Mouse (Mus musculus) gastrocnemius, postnatal 14 days (tissue): Measurements from ENCODE around the gene Ankdd1a. TPM values are rescaled to one million over a fixed set of nuclear protein-coding genes. Genes with fewer than 3 reads are reported as not detected.
A peak's percentile ranks its signal among the peaks of the same experiment; 100 is the strongest.

Source experiments
- DNase-seq: peaks from one replicate; pipeline ENCODE4 v3.0.0; 2021; ENCODE audit warnings: mixed read lengths
- intact Hi-C: fragments of 180-260 bp; cut with DNase I; formaldehyde crosslinking; loops from one replicate; pipeline ENCODE4 v1.15.1; 2025; ENCODE audit warnings: low total_unique reads
- total RNA-seq, 2 experiments: library from RNA; stranded (reverse); gene quantifications; 2 replicates each; pipeline ENCODE4 v1.2.3; 2021

The Ankdd1a gene
- total RNA-seq, 2 experiments from 2014 or later, result not detected

DNA sequence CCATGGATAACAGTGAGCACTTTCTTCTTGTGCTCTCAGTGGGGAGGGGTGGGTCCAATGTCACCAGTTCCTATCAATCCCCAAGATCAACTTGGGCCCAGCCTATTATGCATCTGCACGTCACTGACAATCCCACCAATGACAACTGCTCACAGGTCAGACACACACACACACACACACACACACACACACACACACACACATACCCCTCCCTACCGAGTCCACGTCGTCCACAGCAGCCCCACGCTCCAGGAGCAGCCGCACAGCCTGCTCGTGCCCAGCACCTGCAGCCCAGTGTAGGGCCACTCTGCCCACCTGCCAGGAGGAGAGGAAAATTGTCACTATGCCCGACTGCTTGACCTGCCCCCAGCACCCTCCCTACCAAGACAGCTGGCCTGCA lies 5.6 kb downstream of the Ankdd1a start:
- DNase-seq, result no peak
- intact Hi-C loops, result no loop called here

DNA sequence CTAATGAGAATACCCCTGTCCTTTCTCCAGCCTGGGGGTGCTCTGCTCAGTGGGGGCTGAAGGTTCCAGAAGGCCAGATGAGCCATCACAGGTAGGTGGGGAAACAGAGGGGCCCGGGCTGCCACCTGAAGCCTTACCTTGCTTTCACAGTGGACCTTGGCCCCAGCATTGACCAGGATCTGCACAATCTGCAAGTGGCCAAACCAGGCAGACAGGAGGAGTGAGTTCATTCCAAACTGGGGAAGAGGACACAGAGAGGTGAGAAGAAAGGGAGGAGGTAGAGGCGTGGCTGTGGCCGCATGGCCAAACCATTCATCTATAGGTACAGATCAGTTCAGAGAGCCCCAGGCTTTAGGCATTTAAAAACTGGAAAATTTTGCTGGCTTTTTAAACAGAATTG lies 7.5 kb downstream of the Ankdd1a start:
- intact Hi-C loops, result no loop called here
- no peak for DNase-seq

DNA sequence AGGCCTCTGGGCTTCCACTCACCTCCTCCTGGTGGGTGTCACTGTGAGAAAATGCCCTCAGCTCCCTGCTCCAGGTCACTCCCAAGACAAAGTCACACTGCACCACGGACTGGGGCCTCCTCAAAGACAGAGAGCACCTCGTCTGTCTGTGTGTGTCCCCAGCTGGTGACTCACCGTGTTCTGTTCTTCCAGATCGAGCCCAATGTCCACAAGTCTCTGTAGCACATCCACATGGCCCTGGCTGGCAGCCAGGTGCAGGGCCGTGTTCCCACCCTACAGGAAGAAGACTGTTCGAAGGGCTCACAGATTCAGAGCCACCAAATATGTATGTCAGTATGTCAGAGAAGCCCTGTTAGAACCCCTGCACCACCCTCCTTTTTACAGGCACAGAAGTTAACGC lies 11.5 kb downstream of the Ankdd1a start:
- intact Hi-C loops, result no loop called here
- no peak for DNase-seq

DNA sequence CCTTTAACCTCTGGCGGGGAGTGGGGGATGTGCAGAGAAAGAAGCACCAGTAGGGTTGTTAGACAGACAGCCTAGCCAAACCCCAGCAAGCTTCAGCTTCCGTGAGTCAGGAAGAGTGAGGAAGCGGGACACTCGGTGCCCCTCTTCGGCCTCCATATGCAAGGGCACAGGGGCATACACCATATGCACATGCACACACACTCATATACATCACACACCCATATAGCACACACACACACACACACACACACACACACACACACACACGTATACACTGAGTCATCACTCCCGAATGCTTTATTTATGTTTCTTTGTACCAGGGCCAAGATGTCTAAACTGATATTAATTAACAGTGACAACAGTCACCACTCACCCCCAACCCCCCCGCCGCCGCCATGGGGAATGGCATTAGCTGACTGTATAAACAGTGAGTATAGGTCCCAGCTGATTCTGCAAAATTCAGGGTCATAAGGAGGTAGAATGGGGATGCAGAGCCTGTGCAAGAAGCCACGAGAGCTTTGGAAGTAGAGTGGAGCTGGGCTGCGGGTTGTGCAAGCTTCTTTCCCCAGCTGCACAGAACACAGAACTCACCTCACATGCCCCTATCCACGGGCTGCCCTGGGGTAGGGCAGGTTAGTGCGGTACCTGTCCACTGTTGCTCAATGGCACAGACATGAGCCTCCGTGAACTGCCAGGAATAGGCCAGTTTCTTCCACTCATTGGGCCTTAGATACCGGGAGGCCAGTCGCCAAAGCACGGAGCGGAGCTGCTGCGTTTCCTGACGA lies 17.1 kb downstream of the Ankdd1a start:
- no peak for DNase-seq
- intact Hi-C loops, result no loop called here

DNA sequence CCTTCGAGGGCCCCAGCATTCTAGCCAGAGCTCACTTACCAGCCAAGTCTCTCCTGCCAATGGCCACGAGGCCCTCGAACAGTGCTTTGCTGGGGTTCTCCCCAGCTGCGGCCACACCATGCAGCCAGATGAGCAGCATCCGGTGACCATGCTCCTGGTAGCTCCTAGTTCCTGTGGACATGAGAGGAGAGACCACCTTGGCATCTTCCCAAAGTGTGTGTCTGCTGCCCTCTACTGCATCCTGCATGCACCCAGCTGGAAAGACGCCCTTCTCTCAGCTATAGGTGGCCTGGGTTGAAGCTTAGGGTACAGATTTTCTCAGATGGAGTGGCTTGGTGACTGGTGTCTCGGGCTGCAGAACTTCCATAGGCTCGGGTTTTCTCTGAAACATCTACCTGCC lies 17.8 kb downstream of the Ankdd1a start:
- no peak for DNase-seq
- intact Hi-C loops, result no loop called here

DNA sequence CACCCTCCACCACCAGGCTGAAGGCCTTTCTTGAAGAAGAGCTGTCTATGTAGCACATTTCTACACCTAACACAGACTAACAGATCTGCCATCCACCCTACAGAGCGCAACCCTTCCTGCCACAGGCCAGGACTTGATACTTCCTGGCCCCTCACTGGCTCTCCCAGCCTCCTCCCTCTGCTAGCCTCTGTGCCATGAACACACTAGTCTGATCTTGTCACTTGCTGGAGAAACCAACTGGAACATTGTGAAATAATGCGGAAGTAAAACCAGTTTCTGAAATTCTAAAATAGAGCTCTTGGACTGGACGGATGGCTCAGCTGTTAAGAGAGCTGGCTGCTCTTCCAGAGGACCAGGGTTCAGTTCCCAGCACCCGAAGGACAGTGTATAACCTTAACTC lies 27.1 kb downstream of the Ankdd1a start:
- DNase-seq, result no peak
- intact Hi-C loops, result no loop called here

DNA sequence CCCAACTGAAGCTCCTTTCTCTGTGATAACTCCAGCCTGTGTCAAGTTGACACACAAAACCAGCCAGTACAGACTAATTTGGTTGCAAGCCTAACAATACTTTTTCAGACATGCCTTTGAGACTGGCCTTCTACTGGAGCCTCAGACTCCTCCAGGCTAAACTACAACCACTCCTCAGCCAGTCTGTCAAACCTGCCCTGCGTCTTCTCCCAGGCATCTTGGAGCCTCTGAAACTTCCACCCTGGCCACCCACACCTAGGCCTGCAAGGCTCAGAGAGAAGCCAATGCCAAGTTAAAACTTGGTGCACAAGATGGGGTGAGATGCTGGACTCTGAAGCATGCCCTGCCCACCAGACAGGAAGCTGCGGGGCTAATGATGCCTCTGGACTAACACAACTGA lies 27.6 kb downstream of the Ankdd1a start:
- intact Hi-C loops, result no loop called here
- DNase-seq, result no peak

DNA sequence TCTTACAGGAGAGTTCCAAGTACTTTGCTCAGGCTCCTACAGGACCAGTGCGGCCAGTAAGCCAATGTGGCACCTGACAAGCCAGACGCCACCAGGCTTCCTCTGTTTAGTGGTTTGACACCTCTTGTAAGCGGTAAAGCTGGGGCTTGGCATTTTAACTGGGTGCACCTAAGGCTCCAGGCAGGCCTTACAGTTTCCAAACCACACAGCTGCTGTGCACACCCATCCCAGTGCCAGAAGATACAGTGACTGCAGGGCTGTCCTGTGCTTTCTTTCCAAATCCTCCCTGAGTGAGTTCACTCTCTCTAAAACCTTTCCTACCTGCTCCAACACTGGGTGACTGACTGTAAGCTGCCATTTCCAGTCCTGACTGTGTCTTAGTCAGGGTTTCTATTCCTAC lies 28.5 kb downstream of the Ankdd1a start:
- DNase-seq, result no peak
- intact Hi-C loops, result no loop called here

DNA sequence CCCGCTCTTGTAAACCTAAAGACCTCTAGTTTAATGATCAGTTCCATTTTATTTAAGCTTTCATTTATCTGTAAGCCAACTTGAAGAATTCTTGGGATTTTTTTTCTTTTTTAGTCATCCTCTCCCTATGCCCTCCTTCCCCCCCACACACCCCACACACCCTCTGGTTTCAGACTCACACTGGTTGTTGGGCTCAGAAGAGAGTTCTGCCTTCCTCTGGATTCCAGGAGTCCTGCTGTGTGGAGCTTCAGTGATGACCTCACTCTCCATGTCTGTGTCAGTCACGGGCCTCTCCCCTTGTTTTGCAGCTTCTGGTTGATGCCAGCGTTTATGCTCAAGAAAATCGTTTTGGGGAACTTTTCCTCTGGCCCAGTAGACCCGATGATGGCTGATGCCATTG lies 39.9 kb downstream of the Ankdd1a start:
- intact Hi-C loops, result no loop called here
- no peak for DNase-seq

DNA sequence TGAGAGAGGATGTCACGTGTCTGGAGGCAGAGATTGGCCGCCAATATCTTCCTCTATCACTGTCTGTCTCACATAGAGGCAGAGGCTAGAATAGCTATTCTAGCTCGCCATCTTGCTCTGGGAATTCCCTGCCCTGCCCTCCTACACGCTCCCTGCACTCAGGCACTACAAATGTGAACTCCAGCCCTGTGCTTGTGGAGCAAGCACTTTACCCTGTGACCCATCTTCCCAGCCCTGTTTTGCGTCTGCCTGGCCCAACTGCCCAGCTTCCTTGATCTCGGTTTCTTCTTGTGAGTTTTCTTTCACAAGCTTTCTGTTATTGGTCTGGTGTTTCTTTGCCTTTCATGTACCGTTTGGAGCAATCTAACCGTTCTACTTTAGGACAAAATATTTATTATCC lies 40.8 kb downstream of the Ankdd1a start:
- intact Hi-C loops, result no loop called here
- DNase-seq, result no peak

DNA sequence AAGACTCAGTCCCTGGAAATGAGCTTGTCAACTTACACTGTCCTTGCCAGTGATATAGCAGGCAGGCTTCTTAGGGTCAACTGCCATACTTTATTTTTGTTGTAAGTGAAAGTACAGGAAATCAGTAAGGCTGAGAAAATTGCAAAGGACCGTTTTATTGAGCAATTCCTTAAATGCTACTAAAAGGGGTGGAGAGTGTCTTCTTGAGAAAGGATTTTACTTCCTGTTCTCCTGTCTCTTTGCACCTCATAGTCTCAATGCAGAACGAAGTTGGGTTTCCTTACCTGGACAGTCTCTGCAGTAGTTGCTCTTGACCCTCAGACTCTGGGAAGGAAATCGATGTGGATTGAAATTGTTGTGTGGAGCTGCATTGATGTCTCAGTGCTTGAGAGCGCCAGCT lies 47.2 kb downstream of the Ankdd1a start:
- no peak for DNase-seq
- intact Hi-C loops, result no loop called here

DNA sequence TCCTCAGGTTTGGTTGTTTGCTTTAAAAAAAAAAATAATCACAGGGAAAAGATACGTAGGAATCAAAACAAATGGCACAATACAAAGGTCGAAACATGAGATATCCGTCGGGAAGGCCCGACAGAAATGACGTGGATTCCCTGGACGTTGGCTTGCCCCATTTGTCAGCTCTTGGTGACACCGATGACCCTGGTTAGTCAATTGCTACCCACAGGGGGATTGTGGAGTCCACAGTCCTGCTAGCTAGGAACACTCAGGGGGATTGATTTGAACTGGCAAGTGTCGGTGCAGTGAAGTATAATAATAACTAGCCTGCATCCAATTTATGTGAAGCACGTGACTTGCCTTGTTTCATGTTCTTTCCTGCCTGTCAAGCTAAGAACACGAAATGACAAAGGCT lies 52.3 kb downstream of the Ankdd1a start:
- intact Hi-C loops, result no loop called here
- no peak for DNase-seq

DNA sequence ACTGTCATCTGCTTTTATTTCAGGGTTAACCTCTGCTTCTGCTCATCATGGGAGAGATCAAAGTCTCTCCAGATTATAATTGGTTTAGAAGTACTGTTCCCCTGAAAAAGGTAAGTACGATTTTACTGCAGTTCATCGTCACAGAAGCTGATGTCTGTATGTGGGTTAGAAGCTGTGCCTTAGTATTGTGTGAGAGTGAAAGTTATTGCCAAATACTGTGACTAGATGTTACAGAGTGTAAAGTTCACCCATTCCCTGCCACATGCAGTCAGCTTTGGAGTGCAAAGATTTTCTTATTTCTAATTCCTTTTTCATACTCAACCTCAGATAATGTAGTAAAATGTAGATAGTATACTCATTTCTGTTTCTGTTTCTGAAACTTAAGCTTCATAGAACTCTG lies 54.8 kb downstream of the Ankdd1a start:
- intact Hi-C loops, result no loop called here
- no peak for DNase-seq

DNA sequence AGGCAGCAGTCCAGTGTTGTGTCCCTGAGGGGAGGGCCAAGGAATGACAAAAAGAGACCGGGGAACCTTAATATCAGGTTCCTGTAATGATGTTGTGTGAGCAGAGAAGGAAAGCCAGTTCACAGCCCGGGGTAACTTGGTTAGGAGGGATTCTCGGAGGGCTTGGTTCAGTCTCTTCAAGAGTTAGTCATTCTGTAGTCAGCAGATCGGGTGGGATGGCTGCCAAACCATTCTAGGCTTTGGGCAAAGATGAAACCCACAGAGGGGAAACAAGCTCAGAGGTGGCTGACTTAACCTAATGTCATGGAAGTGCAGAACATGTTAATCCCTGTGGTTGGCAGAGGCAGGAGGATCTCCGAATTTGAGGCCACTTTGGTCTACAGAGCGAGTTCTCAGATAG lies 55.8 kb downstream of the Ankdd1a start:
- DNase-seq, result peak; percentile 41
- intact Hi-C loops, result no loop called here

DNA sequence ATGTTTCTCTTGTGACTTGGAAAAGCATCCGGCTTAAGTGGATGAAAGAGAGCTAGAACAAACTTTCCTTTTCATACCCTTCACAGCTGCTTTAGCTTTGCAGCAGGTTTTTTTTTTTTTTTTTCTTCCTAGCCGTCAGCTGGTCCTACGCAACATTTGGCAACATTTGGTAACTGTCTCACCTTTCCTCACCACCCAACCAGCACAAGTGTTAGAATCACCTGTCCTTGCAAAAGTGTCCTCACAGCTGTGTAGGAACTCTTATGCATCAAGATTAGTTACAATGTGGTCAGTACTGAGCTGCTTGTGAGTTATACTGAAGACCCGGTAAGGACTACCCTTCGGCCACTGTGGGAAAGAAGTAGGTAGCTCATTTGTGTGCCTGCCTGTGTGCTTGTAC lies 57.4 kb downstream of the Ankdd1a start:
- DNase-seq, result no peak
- intact Hi-C loops, result no loop called here

DNA sequence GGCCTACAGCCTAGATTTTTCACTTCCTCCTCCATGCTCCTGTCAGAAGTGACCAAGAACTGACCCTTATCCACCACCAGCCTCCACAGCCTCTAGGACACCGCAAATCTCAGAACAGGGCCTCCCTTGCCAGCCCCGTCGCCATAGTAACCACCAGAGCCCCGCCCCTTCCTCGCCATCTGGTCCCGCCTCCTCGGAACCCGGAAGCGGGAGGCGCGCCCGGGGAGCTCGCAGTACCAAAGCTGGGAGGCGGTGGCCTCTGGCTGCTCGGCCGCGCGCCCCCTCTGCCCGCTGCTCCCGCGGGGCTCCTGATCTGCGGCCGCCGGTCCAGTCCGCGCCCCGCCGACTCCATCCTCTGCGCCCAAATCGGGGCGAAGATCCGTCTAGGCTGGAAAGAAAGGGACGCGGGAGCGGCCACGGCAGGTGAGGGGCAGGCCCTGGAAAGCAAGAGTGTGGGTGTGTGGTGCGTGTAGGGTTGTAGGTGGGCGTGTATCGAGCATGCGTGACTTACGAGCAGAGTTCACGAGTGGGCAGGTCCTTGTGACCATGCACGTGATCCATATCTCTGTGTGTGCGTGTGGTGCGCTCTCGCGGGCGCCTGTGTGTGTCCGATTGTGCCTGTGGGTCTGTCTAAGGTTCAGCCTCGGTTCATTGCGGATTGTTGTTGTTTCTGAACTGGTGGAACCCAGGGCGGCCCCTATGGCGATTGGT lies 59.1 kb downstream of the Ankdd1a start, which contains the start of gene Spg21:
Spg21 (plus strand) TSS at position 216 of the 711 bp plus-strand sequence.
- DNase-seq, result peak; percentile 94
- intact Hi-C loops, result no loop called here

DNA sequence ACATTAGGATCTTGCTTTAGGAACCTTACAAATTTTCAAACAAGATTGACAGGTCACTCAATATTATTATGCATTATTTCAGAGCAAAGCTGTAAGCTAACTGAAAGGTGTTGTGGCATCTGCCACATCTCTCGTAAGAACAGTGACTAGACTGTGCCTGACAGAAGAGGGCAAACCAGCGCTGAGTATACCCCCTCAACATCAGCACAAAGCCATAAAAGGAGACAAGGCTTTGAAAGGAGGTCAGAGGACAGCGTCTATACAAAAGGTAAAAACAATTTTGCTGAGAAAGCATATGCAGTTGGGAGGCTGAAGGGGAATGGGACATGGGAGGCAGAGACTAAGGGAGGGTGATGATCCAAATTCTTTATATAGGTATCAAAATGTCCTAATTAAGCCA lies 59.8 kb downstream of the Ankdd1a start:
- intact Hi-C loops, result no loop called here
- DNase-seq, result no peak

DNA sequence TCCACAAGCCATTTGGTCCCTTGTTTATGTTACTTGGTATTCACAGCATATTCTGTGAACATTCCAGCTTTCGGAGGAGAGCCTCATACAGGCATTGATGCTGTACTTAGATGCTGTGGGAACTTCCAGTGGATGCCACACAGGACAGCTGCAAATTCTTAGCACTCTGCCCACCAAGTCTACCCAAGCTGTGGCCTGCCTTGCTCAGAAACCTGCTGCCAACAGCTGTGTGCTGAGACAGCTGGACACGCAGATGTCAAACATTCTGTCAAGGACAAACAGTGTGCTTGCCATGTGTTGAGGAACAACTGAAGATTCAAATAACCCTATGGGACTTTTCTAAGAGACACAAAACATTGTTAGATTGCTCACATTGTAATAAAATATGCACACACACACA lies 61.0 kb downstream of the Ankdd1a start:
- DNase-seq, result peak; percentile 19
- intact Hi-C loops, result no loop called here

DNA sequence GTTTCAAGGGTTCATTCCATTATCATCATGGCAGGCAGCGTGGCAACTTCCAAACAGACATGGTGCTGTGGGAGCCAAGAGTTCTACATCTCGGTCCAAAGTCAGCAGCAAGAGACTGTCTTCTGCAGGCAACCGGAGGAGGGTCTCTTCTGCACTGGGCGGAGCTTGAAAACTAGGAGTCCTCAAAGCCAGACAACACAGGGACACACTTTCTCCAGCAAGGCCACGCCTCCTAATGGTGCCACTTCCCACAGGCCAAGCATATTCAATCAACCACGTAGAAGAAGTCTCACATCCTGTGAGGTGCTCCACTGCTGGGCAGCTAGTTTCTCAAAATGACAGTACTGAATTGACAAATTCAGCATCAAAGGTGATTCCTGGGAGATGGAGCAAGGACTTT lies 72.0 kb downstream of the Ankdd1a start:
- DNase-seq, result no peak
- intact Hi-C loops, result no loop called here

DNA sequence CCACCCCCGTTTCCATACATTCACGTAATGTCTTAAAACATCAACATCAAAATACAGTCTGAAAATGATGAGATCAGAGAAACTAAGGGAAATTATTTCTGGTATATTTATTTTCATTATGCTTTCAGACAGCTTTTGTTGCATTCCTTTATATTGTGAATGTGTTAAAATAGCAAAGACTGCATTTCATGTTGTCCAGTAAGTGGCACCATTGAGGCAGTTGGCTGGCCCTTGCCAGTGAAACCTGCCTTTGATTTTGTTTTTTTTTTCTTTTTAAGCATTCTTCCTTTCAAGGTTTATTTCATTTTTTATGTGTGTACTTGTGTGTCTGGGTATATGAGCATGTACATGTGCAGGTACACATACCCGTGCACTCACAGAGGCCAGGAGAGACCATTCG lies 75.3 kb downstream of the Ankdd1a start:
- intact Hi-C loops, result no loop called here
- DNase-seq, result no peak
